Mouse (Mus musculus): ENCODE results near the gene Klk1. TPM values are rescaled to one million over a fixed set of nuclear protein-coding genes. Genes with fewer than 3 reads are reported as not detected.

Gene Klk1
- polyA plus RNA-seq, 1 experiment, result not detected

DNA sequence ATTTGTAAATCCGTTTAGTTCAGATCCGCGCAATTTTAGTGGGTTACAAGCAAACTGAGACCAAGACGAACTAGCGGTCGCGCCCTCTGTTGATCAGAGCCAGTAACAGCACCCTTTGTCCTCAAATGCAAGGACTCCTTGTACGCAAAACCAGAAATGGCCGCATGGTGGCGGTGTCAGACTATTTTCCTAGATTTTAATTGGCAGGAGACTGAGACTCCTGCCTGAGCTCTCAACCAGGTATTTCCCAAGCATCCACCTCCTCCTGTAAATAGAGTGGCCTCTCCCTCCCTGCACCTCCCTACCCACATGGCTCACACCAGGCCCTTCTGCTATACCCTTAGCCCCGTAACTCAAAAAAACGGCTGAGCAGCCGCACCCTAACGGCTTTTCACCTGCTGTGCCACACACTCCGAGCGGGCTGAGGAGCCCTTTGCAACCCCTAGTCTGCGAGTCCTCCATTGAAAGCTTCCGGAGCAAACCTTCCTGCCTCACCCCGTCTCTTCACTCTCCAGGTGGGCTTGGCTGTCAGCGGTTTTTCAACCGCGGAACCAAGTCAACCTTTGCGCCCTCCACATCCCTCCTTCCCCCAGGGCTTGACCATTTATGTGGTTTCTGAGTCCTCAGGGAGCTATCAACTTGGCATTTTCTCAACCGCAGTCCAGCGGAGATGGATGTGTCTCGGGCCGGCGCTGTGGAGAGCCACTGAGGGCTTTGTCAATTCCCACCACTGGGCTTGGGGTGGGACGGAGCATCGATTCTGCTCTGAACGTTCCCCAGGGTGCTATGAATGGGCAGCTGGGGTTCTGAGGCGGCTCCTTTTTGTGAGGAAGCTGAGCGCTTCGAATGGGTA, 37.9 kb downstream of the Klk1 start:
- Histone ChIP-seq H3K36me3 (ENCODE audit: control insufficient read depth, insufficient read depth) (no peaks in the 10 kb centered on the region), H3K4me2 (ENCODE audit: low read depth) (no peak overlapping the region), H3K79me2 (ENCODE audit: control insufficient read depth, insufficient read depth) (no peaks in the 10 kb centered on the region), H3K27me3 (ENCODE audit: control insufficient read depth, insufficient read depth, insufficient read length) (peaks cover 37% of the 10 kb centered on the region), H3K4me3 (no peak overlapping the region), H3ac (ENCODE audit: control insufficient read depth, insufficient read length) (no peak overlapping the region)
- no peak for TF ChIP-seq POLR2AphosphoS2 (IDR thresholded peaks at IDR 0.05; ENCODE audit: insufficient read length, low read depth)

DNA sequence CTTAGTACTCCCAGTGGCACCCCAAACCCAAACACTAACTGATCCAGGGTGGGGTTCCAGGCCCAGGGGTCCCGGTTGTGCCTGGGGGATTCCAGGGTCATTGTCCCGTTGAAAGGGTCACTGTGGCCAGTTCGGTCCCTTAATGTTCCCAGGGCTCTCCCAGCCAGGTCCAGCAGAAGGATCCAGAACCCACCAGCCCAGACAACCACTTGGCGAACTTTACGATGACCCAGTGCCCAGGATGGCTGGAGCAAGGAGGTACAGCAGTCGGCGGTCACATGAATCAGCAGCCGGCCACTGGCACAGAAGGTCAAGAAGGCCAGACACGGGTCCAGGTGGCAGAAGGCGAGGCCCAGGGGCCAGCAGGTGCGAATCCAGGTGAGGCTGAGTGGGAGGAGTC, 43.0 kb downstream of the Klk1 start:
- no peaks in the 10 kb centered on the region for H3K79me2 ChIP-seq (ENCODE audit: control insufficient read depth, insufficient read depth)
- no peak overlapping the region for H3K4me2 ChIP-seq (ENCODE audit: low read depth)
- no peak overlapping the region for H3ac ChIP-seq (ENCODE audit: control insufficient read depth, insufficient read length)
- H3K27me3 ChIP-seq (ENCODE audit: control insufficient read depth, insufficient read depth, insufficient read length), result peaks cover 53% of the 10 kb centered on the region
- H3K36me3 ChIP-seq (ENCODE audit: control insufficient read depth, insufficient read depth), result no peaks in the 10 kb centered on the region
- TF ChIP-seq E2F4 (IDR thresholded peaks at IDR 0.05; ENCODE audit: insufficient read depth) (no peak), MYOG (IDR thresholded peaks at IDR 0.05; ENCODE audit: control insufficient read depth in 1 of 3, insufficient read depth in 1 of 3, insufficient read length in 2 of 3, low read depth in 2 of 3) (no peak), MYOD1 (IDR thresholded peaks at IDR 0.05; ENCODE audit: control insufficient read depth in 1 of 3, insufficient read length in 2 of 3, low read depth in 2 of 3) (no peak)
- no peak overlapping the region for H3K4me3 ChIP-seq

DNA sequence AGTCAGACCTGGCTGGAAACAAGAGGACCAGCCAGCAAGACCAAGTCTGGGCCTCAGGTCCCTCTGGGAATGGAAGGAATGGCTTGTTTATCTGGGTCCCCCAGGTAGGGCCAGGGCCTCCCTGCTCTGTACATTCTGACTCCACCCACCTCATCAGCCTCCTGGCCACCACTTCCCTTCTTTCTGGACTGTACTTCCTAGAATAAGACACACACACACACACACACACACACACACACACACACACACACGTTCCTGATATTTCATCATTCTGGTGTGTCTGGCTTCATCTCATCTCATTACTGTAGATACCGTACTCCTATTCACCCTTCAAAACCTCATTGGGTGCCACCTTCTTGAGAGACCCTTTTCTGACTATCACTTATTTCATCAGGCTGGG, 44.2 kb downstream of the Klk1 start:
- TF ChIP-seq MYOG (IDR thresholded peaks at IDR 0.05; ENCODE audit: control insufficient read depth in 1 of 3, insufficient read depth in 1 of 3, insufficient read length in 2 of 3, low read depth in 2 of 3) (no peak), POLR2A (IDR thresholded peaks at IDR 0.05; ENCODE audit: insufficient read length, low read depth) (no peak), SRF (IDR thresholded peaks at IDR 0.05; ENCODE audit: control insufficient read depth, insufficient read length, low read depth) (no peak), MYOD1 (IDR thresholded peaks at IDR 0.05; ENCODE audit: control insufficient read depth in 1 of 3, insufficient read length in 2 of 3, low read depth in 2 of 3) (no peak), CEBPB (IDR thresholded peaks at IDR 0.05; ENCODE audit: insufficient read depth, poor library complexity, severe bottlenecking) (no peak), POLR2AphosphoS2 (IDR thresholded peaks at IDR 0.05; ENCODE audit: insufficient read length, low read depth) (no peak), E2F4 (IDR thresholded peaks at IDR 0.05; ENCODE audit: insufficient read depth) (no peak), MAX (IDR thresholded peaks at IDR 0.05; ENCODE audit: low read depth) (no peak), USF1 (IDR thresholded peaks at IDR 0.05; ENCODE audit: low read depth) (no peak), REST (IDR thresholded peaks at IDR 0.05; ENCODE audit: insufficient read depth, insufficient read length) (no peak)
- Histone ChIP-seq H3K27me3 (ENCODE audit: control insufficient read depth, insufficient read depth, insufficient read length) (peaks cover 57% of the 10 kb centered on the region), H3K36me3 (ENCODE audit: control insufficient read depth, insufficient read depth) (no peaks in the 10 kb centered on the region), H3K4me2 (ENCODE audit: low read depth) (no peak overlapping the region), H3K79me2 (ENCODE audit: control insufficient read depth, insufficient read depth) (no peaks in the 10 kb centered on the region), H3K4me3 (no peak overlapping the region), H3ac (ENCODE audit: control insufficient read depth, insufficient read length) (no peak overlapping the region)

DNA sequence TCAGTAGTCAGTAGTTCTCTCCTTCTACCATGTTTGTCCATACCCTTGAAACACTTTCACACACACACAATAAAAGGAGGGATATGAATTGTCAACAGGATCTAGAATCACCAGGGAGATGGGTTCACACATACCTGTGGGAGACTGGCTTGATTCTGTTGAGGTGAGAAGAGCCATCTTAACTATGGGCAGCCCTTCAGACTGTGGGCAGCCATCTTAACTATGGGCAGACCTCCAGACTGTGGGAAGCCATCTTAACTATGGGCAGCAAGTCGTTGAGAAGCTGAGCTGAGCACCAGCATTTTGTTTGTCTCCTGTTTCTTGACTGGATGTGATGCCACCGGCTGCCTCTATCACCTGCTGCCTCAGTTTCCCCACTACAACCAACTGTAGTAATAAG, 46.1 kb downstream of the Klk1 start:
- Histone ChIP-seq H3K36me3 (ENCODE audit: control insufficient read depth, insufficient read depth) (no peaks in the 10 kb centered on the region), H3K4me2 (ENCODE audit: low read depth) (no peak overlapping the region), H3K27me3 (ENCODE audit: control insufficient read depth, insufficient read depth, insufficient read length) (peaks cover 62% of the 10 kb centered on the region), H3ac (ENCODE audit: control insufficient read depth, insufficient read length) (no peak overlapping the region), H3K79me2 (ENCODE audit: control insufficient read depth, insufficient read depth) (no peaks in the 10 kb centered on the region), H3K4me3 (no peak overlapping the region)
- TF ChIP-seq SRF (IDR thresholded peaks at IDR 0.05; ENCODE audit: control insufficient read depth, insufficient read length, low read depth), result no peak

DNA sequence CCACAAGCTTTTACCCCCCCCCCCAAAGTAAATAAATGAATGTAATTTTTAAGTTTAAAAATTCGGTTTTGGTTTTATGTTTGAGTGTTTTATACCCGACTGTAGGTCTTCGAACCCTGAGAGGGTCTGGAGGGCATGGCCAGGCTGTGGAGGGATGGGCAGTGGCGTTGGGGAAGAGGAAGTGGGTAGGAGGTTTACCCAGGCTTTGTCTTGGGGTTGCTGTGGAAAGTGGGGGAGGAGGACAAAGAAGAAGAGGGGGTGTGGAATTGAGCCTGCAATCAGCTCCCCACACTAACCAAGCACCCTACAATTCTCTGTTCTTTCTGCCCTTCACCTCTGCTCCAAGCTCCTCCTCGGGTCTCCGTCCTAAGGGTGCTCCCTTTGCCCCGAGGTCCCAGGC, 47.4 kb downstream of the Klk1 start:
- Histone ChIP-seq H3K79me2 (ENCODE audit: control insufficient read depth, insufficient read depth) (no peaks in the 10 kb centered on the region), H3K4me3 (no peak overlapping the region), H3K36me3 (ENCODE audit: control insufficient read depth, insufficient read depth) (no peaks in the 10 kb centered on the region), H3K27me3 (ENCODE audit: control insufficient read depth, insufficient read depth, insufficient read length) (peaks cover 61% of the 10 kb centered on the region), H3ac (ENCODE audit: control insufficient read depth, insufficient read length) (no peak overlapping the region), H3K4me2 (ENCODE audit: low read depth) (no peak overlapping the region)
- no peak for TF ChIP-seq CEBPB (IDR thresholded peaks at IDR 0.05; ENCODE audit: insufficient read depth, poor library complexity, severe bottlenecking)
- no peak for TF ChIP-seq MYOD1 (IDR thresholded peaks at IDR 0.05; ENCODE audit: control insufficient read depth in 1 of 3, insufficient read length in 2 of 3, low read depth in 2 of 3)
- TF ChIP-seq POLR2A (IDR thresholded peaks at IDR 0.05; ENCODE audit: insufficient read length, low read depth), result no peak
- no peak for TF ChIP-seq E2F4 (IDR thresholded peaks at IDR 0.05; ENCODE audit: insufficient read depth)
- no peak for TF ChIP-seq REST (IDR thresholded peaks at IDR 0.05; ENCODE audit: insufficient read depth, insufficient read length)
- no peak for TF ChIP-seq MAX (IDR thresholded peaks at IDR 0.05; ENCODE audit: low read depth)
- no peak for TF ChIP-seq TCF3 (IDR thresholded peaks at IDR 0.05; ENCODE audit: insufficient read length, low read depth)
- TF ChIP-seq USF1 (IDR thresholded peaks at IDR 0.05; ENCODE audit: low read depth), result no peak
- no peak for TF ChIP-seq POLR2AphosphoS2 (IDR thresholded peaks at IDR 0.05; ENCODE audit: insufficient read length, low read depth)
- no peak for TF ChIP-seq SRF (IDR thresholded peaks at IDR 0.05; ENCODE audit: control insufficient read depth, insufficient read length, low read depth)
- no peak for TF ChIP-seq TCF12 (IDR thresholded peaks at IDR 0.05; ENCODE audit: insufficient read depth, poor library complexity, severe bottlenecking)
- no peak for TF ChIP-seq MYOG (IDR thresholded peaks at IDR 0.05; ENCODE audit: control insufficient read depth in 1 of 3, insufficient read depth in 1 of 3, insufficient read length in 2 of 3, low read depth in 2 of 3)

Measured in myocyte (in vitro differentiated cells).